25 mouse cellular contexts compared by ENCODE assay signal in genomic region chr5:76687961-76688600, GRCm38 (mm10). TPM values are rescaled to one million over a fixed set of nuclear protein-coding genes. Genes with fewer than 3 reads are reported as not detected.
DNase-seq lines count a peak whose midpoint lies in the region; ATAC-seq and TF ChIP-seq lines count a peak whose summit lies in the region.
"Had no signal": no experiment of that assay in that cellular context is flagged by ENCODE, and none has a peak within 500 bp of the region (broad histone marks: within the 10 kb centered on the region; RNA-seq: fewer than 3 reads in every experiment).

No protein-coding gene starts in this region.

- no peak overlapping the region for H3K4me3 ChIP-seq in embryonic facial prominence, embryonic 14.5 days (ENCODE audit: low read depth, low read length)
- no peak overlapping the region for H3K4me3 ChIP-seq in embryonic facial prominence, embryonic 10.5 days
- H3K4me3 ChIP-seq in CH12.LX (replicated peaks in 1 of 3; ENCODE audit: low read depth in 2 of 3, low read length in 2 of 3, poor library complexity in 1 of 3) = no peak overlapping the region
- H3K4me3 ChIP-seq in limb, embryonic 14.5 days (replicated peaks; ENCODE audit: low read length) = no peak overlapping the region
- no peak overlapping the region for H3K4me3 ChIP-seq in liver, embryonic 14.5 days (ENCODE audit: insufficient read depth in 1 of 2, low read depth in 2 of 2, low read length in 2 of 2)
- H3K4me3 ChIP-seq in stomach, postnatal 0 days (ENCODE audit: low read depth, low read length) = no peak overlapping the region
- H3K4me3 ChIP-seq: embryonic facial prominence, embryonic 15.5 days; forebrain, embryonic 10.5 days; heart, adult 2 months; hindbrain, embryonic 13.5 days had no signal

- in situ Hi-C loops in CH12.LX (cut with MboI; ENCODE audit: low pct_ligation_motif_present, low pct_unique_long_range_greater_than_20kb, low sequenced_read_pairs) = no loop called here

- no peaks in the 10 kb centered on the region for H3K79me2 ChIP-seq in CH12.LX (replicated peaks; ENCODE audit: control insufficient read depth, extremely low read depth, insufficient read depth, poor library complexity, severe bottlenecking)

- H3K4me1 ChIP-seq in embryonic facial prominence, embryonic 14.5 days (ENCODE audit: control insufficient read depth, insufficient read depth, low read length) = 0 out of 2 replicates have a peak, but pooled peaks cover 3% of the 10 kb centered on the region
- H3K4me1 ChIP-seq in embryonic facial prominence, embryonic 10.5 days = peaks cover 13% of the 10 kb centered on the region
- H3K4me1 ChIP-seq in CH12.LX (ENCODE audit: control insufficient read depth in 1 of 2, insufficient read depth in 2 of 2) = no peaks in the 10 kb centered on the region
- H3K4me1 ChIP-seq in limb, embryonic 14.5 days (ENCODE audit: control insufficient read depth, insufficient read depth, low read length) = peaks cover 9% of the 10 kb centered on the region; the same call in 1 of the 2 replicates
- H3K4me1 ChIP-seq in liver, embryonic 14.5 days (replicated peaks; ENCODE audit: control insufficient read depth in 2 of 2, insufficient read depth in 2 of 2, low read length in 1 of 2) = peaks cover 43 to 49% of the 10 kb centered on the region in 2 experiments
- H3K4me1 ChIP-seq in stomach, postnatal 0 days (replicated peaks; ENCODE audit: control insufficient read depth, insufficient read depth) = no peaks in the 10 kb centered on the region
- H3K4me1 ChIP-seq: embryonic facial prominence, embryonic 15.5 days had no signal

- no peaks in the 10 kb centered on the region for H3K27me3 ChIP-seq in embryonic facial prominence, embryonic 14.5 days (replicated peaks; ENCODE audit: control insufficient read depth, insufficient read depth, low read length)
- H3K27me3 ChIP-seq in embryonic facial prominence, embryonic 10.5 days (replicated peaks; ENCODE audit: low read depth, poor library complexity, severe bottlenecking) = no peaks in the 10 kb centered on the region
- no peaks in the 10 kb centered on the region for H3K27me3 ChIP-seq in CH12.LX (replicated peaks)
- H3K27me3 ChIP-seq in limb, embryonic 14.5 days (ENCODE audit: control insufficient read depth, insufficient read depth, low read length) = no peaks in the 10 kb centered on the region
- no peaks in the 10 kb centered on the region for H3K27me3 ChIP-seq in liver, embryonic 14.5 days (ENCODE audit: control insufficient read depth, insufficient read depth, low read length)
- no peaks in the 10 kb centered on the region for H3K27me3 ChIP-seq in stomach, postnatal 0 days (ENCODE audit: control insufficient read depth, insufficient read depth, low read length)
- H3K27me3 ChIP-seq: embryonic facial prominence, embryonic 15.5 days; hindbrain, embryonic 13.5 days had no signal

- H3K4me2 ChIP-seq in embryonic facial prominence, embryonic 14.5 days (ENCODE audit: low read depth, low read length) = no peak overlapping the region
- H3K4me2 ChIP-seq in CH12.LX (ENCODE audit: insufficient read depth, low read depth, poor library complexity, severe bottlenecking) = no peak overlapping the region
- no peak overlapping the region for H3K4me2 ChIP-seq in limb, embryonic 14.5 days (replicated peaks; ENCODE audit: low read depth, low read length, severe bottlenecking)
- peak overlapping the region; percentile 37 for H3K4me2 ChIP-seq in liver, embryonic 14.5 days (ENCODE audit: low read depth)
- H3K4me2 ChIP-seq in stomach, postnatal 0 days (replicated peaks; ENCODE audit: low read depth) = no peak overlapping the region
- H3K4me2 ChIP-seq: embryonic facial prominence, embryonic 15.5 days; hindbrain, embryonic 13.5 days had no signal

- TF ChIP-seq RAD21 in CH12.LX (IDR thresholded peaks at IDR 0.05; ENCODE audit: low read depth, low read length) = peak; percentile 1

- no peak for ATAC-seq in embryonic facial prominence, embryonic 14.5 days (ENCODE audit: low read depth)
- ATAC-seq in limb, embryonic 14.5 days (ENCODE audit: low FRiP score, low read depth) = no peak
- ATAC-seq in liver, embryonic 14.5 days (ENCODE audit: insufficient read depth) = peak; percentile 32; the same call in 1 of the 2 replicates
- no peak for ATAC-seq in stomach, postnatal 0 days (ENCODE audit: low FRiP score, low TSS enrichment)
- ATAC-seq: forebrain, embryonic 16.5 days; inflammation-experienced regulatory T-cells, adult 6 months; lung, postnatal 0 days had no signal

- H3K27ac ChIP-seq in embryonic facial prominence, embryonic 14.5 days (replicated peaks; ENCODE audit: low read depth, low read length) = 0 out of 2 replicates have a peak overlapping the region, but pooled peaks have one; percentile 28
- no peak overlapping the region for H3K27ac ChIP-seq in embryonic facial prominence, embryonic 10.5 days (replicated peaks)
- H3K27ac ChIP-seq in CH12.LX (ENCODE audit: insufficient read depth, low read depth) = no peak overlapping the region
- peak overlapping the region; percentile 68 for H3K27ac ChIP-seq in limb, embryonic 14.5 days (replicated peaks; ENCODE audit: low read depth, low read length)
- H3K27ac ChIP-seq in liver, embryonic 14.5 days = peak overlapping the region; percentile 31
- no peak overlapping the region for H3K27ac ChIP-seq in stomach, postnatal 0 days (replicated peaks)
- H3K27ac ChIP-seq: embryonic facial prominence, embryonic 15.5 days; forebrain, embryonic 10.5 days; heart, adult 2 months; hindbrain, embryonic 13.5 days; macrophage had no signal

- no peaks in the 10 kb centered on the region for H3K9me3 ChIP-seq in embryonic facial prominence, embryonic 14.5 days (ENCODE audit: control insufficient read depth, low read length)
- no peaks in the 10 kb centered on the region for H3K9me3 ChIP-seq in embryonic facial prominence, embryonic 10.5 days
- H3K9me3 ChIP-seq in CH12.LX (replicated peaks; ENCODE audit: low read length) = no peaks in the 10 kb centered on the region
- H3K9me3 ChIP-seq in limb, embryonic 14.5 days (ENCODE audit: control insufficient read depth, low read length) = no peaks in the 10 kb centered on the region
- no peaks in the 10 kb centered on the region for H3K9me3 ChIP-seq in liver, embryonic 14.5 days (ENCODE audit: control insufficient read depth, low read length)
- H3K9me3 ChIP-seq in stomach, postnatal 0 days (ENCODE audit: control insufficient read depth, low read length) = no peaks in the 10 kb centered on the region
- H3K9me3 ChIP-seq: embryonic facial prominence, embryonic 15.5 days; forebrain, embryonic 10.5 days; hindbrain, embryonic 13.5 days had no signal

- TF ChIP-seq CTCF in CH12.LX (conservative IDR thresholded peaks at IDR 0.05 in 1 of 2, IDR thresholded peaks at IDR 0.05 in 1 of 2; ENCODE audit: low read depth in 2 of 2, low read length in 2 of 2) = peak in 1 of 2 experiments; percentile 13; a peak in 1 of 4 replicates
- TF ChIP-seq CTCF in liver, embryonic 14.5 days (IDR thresholded peaks at IDR 0.05; ENCODE audit: low read depth) = peak; percentile 40
- no peak for TF ChIP-seq CTCF in stomach, postnatal 0 days (IDR thresholded peaks at IDR 0.05; ENCODE audit: low read depth)

- H3K36me3 ChIP-seq in embryonic facial prominence, embryonic 14.5 days (ENCODE audit: control insufficient read depth, insufficient read depth, low read length) = no peaks in the 10 kb centered on the region
- peaks cover 23% of the 10 kb centered on the region for H3K36me3 ChIP-seq in embryonic facial prominence, embryonic 10.5 days (replicated peaks)
- H3K36me3 ChIP-seq in CH12.LX (replicated peaks in 1 of 2; ENCODE audit: control insufficient read depth in 1 of 2, insufficient read depth in 1 of 2, low read length in 1 of 2) = no peaks in the 10 kb centered on the region
- H3K36me3 ChIP-seq in limb, embryonic 14.5 days (ENCODE audit: control insufficient read depth, insufficient read depth, low read length) = no peaks in the 10 kb centered on the region
- no peaks in the 10 kb centered on the region; the same call in 1 of the 2 replicates for H3K36me3 ChIP-seq in liver, embryonic 14.5 days (replicated peaks; ENCODE audit: control insufficient read depth, insufficient read depth, low read depth)
- no peaks in the 10 kb centered on the region for H3K36me3 ChIP-seq in stomach, postnatal 0 days (ENCODE audit: control insufficient read depth, insufficient read depth, low read length)
- H3K36me3 ChIP-seq: embryonic facial prominence, embryonic 15.5 days had no signal

- DNase-seq in embryonic facial prominence, embryonic 14.5 days (ENCODE audit: low spot score) = no peak
- no peak for DNase-seq in embryonic facial prominence, embryonic 10.5 days (ENCODE audit: low spot score)
- DNase-seq in CH12.LX (ENCODE audit: extremely low read depth) = no peak
- DNase-seq in limb, embryonic 14.5 days (ENCODE audit: low spot score) = no peak
- DNase-seq in liver, embryonic 14.5 days (ENCODE audit: low read depth in 3 of 3, low spot score in 3 of 3) = peak in 1 of 3 experiments; percentile 22
- DNase-seq in stomach, postnatal 0 days (ENCODE audit: low spot score) = no peak
- no peak for DNase-seq in adrenal gland, adult 8-10 months
- no peak for DNase-seq in testis, postnatal 14 days (ENCODE audit: low spot score)
- DNase-seq: cerebellum, adult 11 months; cerebellum, postnatal 25 days; embryo, embryonic 11 days; gastrocnemius, postnatal 25 days; heart, adult 2 months; kidney, adult 8-10 months; kidney, postnatal 10 days; layer of hippocampus, postnatal 36 days; midbrain, embryonic 14.5 days; thymus, postnatal 14 days had no signal

- TF ChIP-seq POLR2A in CH12.LX (IDR thresholded peaks at IDR 0.05; ENCODE audit: low read depth, low read length) = no peak
- no peak for TF ChIP-seq POLR2A in limb, embryonic 14.5 days (IDR thresholded peaks at IDR 0.05; ENCODE audit: borderline replicate concordance, extremely low read depth, insufficient read depth, insufficient read length)

- TF ChIP-seq EP300 in CH12.LX (IDR thresholded peaks at IDR 0.05; ENCODE audit: low read length) = no peak
- no peak for TF ChIP-seq EP300 in liver, embryonic 14.5 days (IDR thresholded peaks at IDR 0.05; ENCODE audit: low read depth)
- no peak for TF ChIP-seq EP300 in stomach, postnatal 0 days (optimal IDR thresholded peaks at IDR 0.05)

- WGBS in embryonic facial prominence, embryonic 14.5 days = 92% methylated on average over 10 of the region's 10 CpGs
- 92% methylated on average over 10 of the region's 10 CpGs for WGBS in embryonic facial prominence, embryonic 10.5 days
- 82% methylated on average over 10 of the region's 10 CpGs for WGBS in limb, embryonic 14.5 days
- WGBS in liver, embryonic 14.5 days (ENCODE audit: insufficient replicate concordance) = 21% methylated on average over 10 of the region's 10 CpGs
- WGBS in stomach, postnatal 0 days = 92% methylated on average over 10 of the region's 10 CpGs

- H3K9ac ChIP-seq in embryonic facial prominence, embryonic 14.5 days (ENCODE audit: low read depth, low read length) = no peak overlapping the region
- H3K9ac ChIP-seq in CH12.LX (ENCODE audit: insufficient read depth, low read depth) = no peak overlapping the region
- no peak overlapping the region for H3K9ac ChIP-seq in limb, embryonic 14.5 days (ENCODE audit: low read depth, low read length, severe bottlenecking)
- peak overlapping the region; percentile 34 for H3K9ac ChIP-seq in liver, embryonic 14.5 days (replicated peaks)
- no peak overlapping the region for H3K9ac ChIP-seq in stomach, postnatal 0 days (ENCODE audit: low read length)
- H3K9ac ChIP-seq: embryonic facial prominence, embryonic 15.5 days; hindbrain, embryonic 13.5 days had no signal

- dilution Hi-C loops in CH12.LX (cut with MboI; ENCODE audit: extremely low pct_ligation_motif_present, extremely low pct_unique_long_range_greater_than_20kb, low sequenced_read_pairs) = no loop called here

RNA-seq across cellular contexts. Expression of gene C530008M17Rik, which starts 31.8 kb away (rescaled TPM):
- polyA plus RNA-seq in embryonic facial prominence, embryonic 14.5 days (2014; fragmentation: Nextera tagmentation; extraction: Ambion mirVana) = 9.8 and 10.8 TPM in 2 replicates
- 32.7 and 33.4 TPM in 2 replicates for polyA plus RNA-seq in embryonic facial prominence, embryonic 10.5 days (2016; fragmentation: Nextera tagmentation; extraction: Ambion mirVana)
- total RNA-seq in CH12.LX (2012; rRNA removed) (0.04 and 0.08 TPM in 2 replicates), CH12.LX (2014; rRNA removed) (not detected in 2 replicates)
- 0.42 and 0.44 TPM in 2 replicates for polyA plus RNA-seq in CH12.LX (2012; ENCODE audit: insufficient read length, low read depth)
- 24.0 and 26.5 TPM in 2 replicates for polyA plus RNA-seq in limb, embryonic 14.5 days (2012; rRNA removed)
- polyA plus RNA-seq in limb, embryonic 14.5 days (2014; fragmentation: Nextera tagmentation; extraction: Ambion mirVana) = 12.6 and 15.1 TPM in 2 replicates
- polyA plus RNA-seq in liver, embryonic 14.5 days (2012; rRNA removed) = 5.0 and 7.7 TPM in 2 replicates
- 4.3 and 5.2 TPM in 2 replicates for polyA plus RNA-seq in liver, embryonic 14.5 days (2014; fragmentation: Nextera tagmentation; extraction: Ambion mirVana)
- polyA plus RNA-seq in stomach, postnatal 0 days (2015; fragmentation: Nextera tagmentation; extraction: Ambion mirVana) = 3.6 TPM in 2 replicates
- total RNA-seq in adrenal gland, adult 8-10 months (2022) = 1 to 10 TPM; 8.3 to 9.8 (median 8.7) TPM

Comparison
In these comparisons a context has a peak if more than half of its experiments do, and no peak if none do; other contexts are left out.
1. H3K27ac ChIP-seq: peak in embryonic facial prominence, embryonic 14.5 days (single experiment), limb, embryonic 14.5 days (single experiment) and liver, embryonic 14.5 days (single experiment); none in embryonic facial prominence, embryonic 10.5 days (single experiment), CH12.LX (single experiment) and stomach, postnatal 0 days (single experiment).